Mouse (Mus musculus): Measurements from ENCODE around the gene Art4.

DNA sequence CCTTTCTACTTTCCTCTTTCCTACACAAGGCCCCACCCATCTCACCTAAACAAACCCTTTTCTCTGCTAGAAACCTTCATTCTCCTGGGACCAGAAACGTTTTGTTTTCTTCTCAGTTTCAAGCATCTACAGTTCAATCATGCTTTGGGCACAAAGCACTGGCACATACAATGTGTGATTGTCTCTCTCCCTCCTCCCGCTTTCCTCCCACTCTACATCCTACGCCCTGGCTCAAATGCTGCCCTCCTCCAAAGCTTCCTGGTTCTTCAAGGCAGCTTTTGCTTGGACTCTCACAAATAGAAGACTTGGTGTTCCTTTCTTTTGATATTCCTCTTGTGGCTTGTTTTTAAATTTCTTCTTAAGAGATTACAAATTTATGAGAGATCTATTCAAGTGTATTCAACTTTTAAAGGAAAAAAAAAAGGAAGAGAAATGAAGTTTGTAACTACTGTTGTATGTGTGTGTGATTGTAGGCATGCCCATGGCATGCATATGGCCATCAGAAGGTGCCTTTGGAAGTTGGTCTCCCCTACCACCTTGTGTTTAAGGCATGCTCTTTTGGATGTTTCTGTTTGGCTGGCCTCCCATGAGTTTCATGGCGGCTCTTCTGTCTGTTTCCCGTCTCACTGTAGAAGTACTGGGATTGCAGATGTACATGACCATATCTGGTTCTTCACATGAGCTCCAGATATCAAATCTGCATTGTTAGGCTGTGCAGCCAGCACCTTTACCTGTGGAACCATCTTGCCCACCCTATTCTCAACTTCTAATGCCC lies 11.6 kb downstream of the Art4 start:
- TF ChIP-seq ZC3H11A (IDR thresholded peaks at IDR 0.05; ENCODE audit: low read depth, low read length) = no peak
- no peak for TF ChIP-seq KAT2A (IDR thresholded peaks at IDR 0.05; ENCODE audit: insufficient replicate concordance, low read length)
- TF ChIP-seq CTCF (conservative IDR thresholded peaks at IDR 0.05 in 1 of 2, IDR thresholded peaks at IDR 0.05 in 1 of 2; ENCODE audit: low read depth in 2 of 2, low read length in 2 of 2) = no peak
- no peak for TF ChIP-seq EP300 (IDR thresholded peaks at IDR 0.05; ENCODE audit: low read length)
- TF ChIP-seq E2F4 (IDR thresholded peaks at IDR 0.05; ENCODE audit: insufficient replicate concordance, low read depth, low read length) = no peak
- no peak for TF ChIP-seq POLR2A (IDR thresholded peaks at IDR 0.05; ENCODE audit: low read depth, low read length)
- TF ChIP-seq MYC (IDR thresholded peaks at IDR 0.05; ENCODE audit: low read depth, low read length) = no peak
- TF ChIP-seq CHD2 (IDR thresholded peaks at IDR 0.05; ENCODE audit: low read length) = no peak
- no peak for TF ChIP-seq POLR2AphosphoS2 (IDR thresholded peaks at IDR 0.05; ENCODE audit: low read depth, low read length)
- no peak for TF ChIP-seq MAX (IDR thresholded peaks at IDR 0.05; ENCODE audit: low read length)
- TF ChIP-seq MXI1 (IDR thresholded peaks at IDR 0.05; ENCODE audit: low read depth, low read length) = no peak
- no peak for TF ChIP-seq SIN3A (IDR thresholded peaks at IDR 0.05; ENCODE audit: low read length)
- no peak for TF ChIP-seq CHD1 (IDR thresholded peaks at IDR 0.05; ENCODE audit: low read depth, low read length)
- TF ChIP-seq ZNF384 (IDR thresholded peaks at IDR 0.05; ENCODE audit: low read depth, low read length) = no peak

All from CH12.LX (cell line).